Mouse (Mus musculus): ENCODE results near the gene Olfr857. TPM values are rescaled to one million over a fixed set of nuclear protein-coding genes. Genes with fewer than 3 reads are reported as not detected.

The Olfr857 gene
- not detected for polyA plus RNA-seq (2014; fragmentation: Illumina TruSeq; extraction: RNeasy Lipid Tissue Mini Kit (QIAGEN cat#74804); ENCODE audit: insufficient read depth, low read depth, low replicate concordance)

DNA sequence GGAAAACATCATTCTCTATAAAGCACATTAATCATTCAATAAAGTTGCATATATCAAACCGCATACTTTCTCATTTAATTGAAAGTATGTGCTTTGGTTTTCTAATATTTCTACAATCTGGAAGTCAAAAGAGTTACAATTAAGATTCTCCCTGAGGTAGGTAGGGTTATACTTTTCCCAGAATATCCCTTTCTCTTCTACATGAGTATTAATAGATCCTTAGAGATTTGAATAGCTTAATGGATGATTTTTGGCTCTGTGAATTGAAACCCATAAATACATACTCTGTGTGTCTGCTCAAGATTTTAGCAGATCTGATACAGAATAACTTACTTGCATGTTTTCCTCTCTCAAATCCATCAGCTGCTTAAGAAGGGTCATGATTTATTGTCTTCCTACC is at the start of gene Olfr857:
Gene Olfr857, plus strand, starts transcription at position 301 of the 400 bp plus-strand sequence.

Other genes starting within 250 kb of the Olfr857 start
- not detected for gene Olfr850, start 231.2 kb upstream of the Olfr857 start, polyA plus RNA-seq (2014; fragmentation: Illumina TruSeq; extraction: RNeasy Lipid Tissue Mini Kit (QIAGEN cat#74804); ENCODE audit: insufficient read depth, low read depth, low replicate concordance)
- gene Olfr851, start 216.1 kb upstream of the Olfr857 start, polyA plus RNA-seq (2014; fragmentation: Illumina TruSeq; extraction: RNeasy Lipid Tissue Mini Kit (QIAGEN cat#74804); ENCODE audit: insufficient read depth, low read depth, low replicate concordance) = not detected
- not detected for gene Olfr853, start 168.4 kb upstream of the Olfr857 start, polyA plus RNA-seq (2014; fragmentation: Illumina TruSeq; extraction: RNeasy Lipid Tissue Mini Kit (QIAGEN cat#74804); ENCODE audit: insufficient read depth, low read depth, low replicate concordance)
- not detected for gene Olfr854, start 142.1 kb upstream of the Olfr857 start, polyA plus RNA-seq (2014; fragmentation: Illumina TruSeq; extraction: RNeasy Lipid Tissue Mini Kit (QIAGEN cat#74804); ENCODE audit: insufficient read depth, low read depth, low replicate concordance)
- not detected for gene Olfr855, start 126.8 kb upstream of the Olfr857 start, polyA plus RNA-seq (2014; fragmentation: Illumina TruSeq; extraction: RNeasy Lipid Tissue Mini Kit (QIAGEN cat#74804); ENCODE audit: insufficient read depth, low read depth, low replicate concordance)
- 7.1 TPM for gene Zfp317, start 87.3 kb upstream of the Olfr857 start, polyA plus RNA-seq (2014; fragmentation: Illumina TruSeq; extraction: RNeasy Lipid Tissue Mini Kit (QIAGEN cat#74804); ENCODE audit: insufficient read depth, low read depth, low replicate concordance)
- gene Olfr58, start 70.8 kb downstream of the Olfr857 start, polyA plus RNA-seq (2014; fragmentation: Illumina TruSeq; extraction: RNeasy Lipid Tissue Mini Kit (QIAGEN cat#74804); ENCODE audit: insufficient read depth, low read depth, low replicate concordance) = not detected
- not detected for gene Olfr859, start 95.5 kb downstream of the Olfr857 start, polyA plus RNA-seq (2014; fragmentation: Illumina TruSeq; extraction: RNeasy Lipid Tissue Mini Kit (QIAGEN cat#74804); ENCODE audit: insufficient read depth, low read depth, low replicate concordance)
- gene Olfr860, start 140.3 kb downstream of the Olfr857 start, polyA plus RNA-seq (2014; fragmentation: Illumina TruSeq; extraction: RNeasy Lipid Tissue Mini Kit (QIAGEN cat#74804); ENCODE audit: insufficient read depth, low read depth, low replicate concordance) = not detected
- not detected for gene Olfr862, start 178.6 kb downstream of the Olfr857 start, polyA plus RNA-seq (2014; fragmentation: Illumina TruSeq; extraction: RNeasy Lipid Tissue Mini Kit (QIAGEN cat#74804); ENCODE audit: insufficient read depth, low read depth, low replicate concordance)
- not detected for gene Olfr77, start 207.4 kb downstream of the Olfr857 start, polyA plus RNA-seq (2014; fragmentation: Illumina TruSeq; extraction: RNeasy Lipid Tissue Mini Kit (QIAGEN cat#74804); ENCODE audit: insufficient read depth, low read depth, low replicate concordance)

All from lung, adult 10 weeks (tissue).